Mouse (Mus musculus): Measurements from ENCODE around the gene Tnfrsf1b.

GRCm38 (mm10) chr4:145240723-145241231 lies 5.9 kb downstream of the Tnfrsf1b start:
- no peak for TF ChIP-seq POLR2A (IDR thresholded peaks at IDR 0.05; ENCODE audit: borderline replicate concordance, extremely low read depth, low read depth, low read length)
- no peak for TF ChIP-seq CTCF (IDR thresholded peaks at IDR 0.05; ENCODE audit: insufficient read depth, low read length)

Measured in lung, adult 2 months (tissue).